11 mouse cellular contexts compared by ENCODE assay signal in the genomic region with DNA sequence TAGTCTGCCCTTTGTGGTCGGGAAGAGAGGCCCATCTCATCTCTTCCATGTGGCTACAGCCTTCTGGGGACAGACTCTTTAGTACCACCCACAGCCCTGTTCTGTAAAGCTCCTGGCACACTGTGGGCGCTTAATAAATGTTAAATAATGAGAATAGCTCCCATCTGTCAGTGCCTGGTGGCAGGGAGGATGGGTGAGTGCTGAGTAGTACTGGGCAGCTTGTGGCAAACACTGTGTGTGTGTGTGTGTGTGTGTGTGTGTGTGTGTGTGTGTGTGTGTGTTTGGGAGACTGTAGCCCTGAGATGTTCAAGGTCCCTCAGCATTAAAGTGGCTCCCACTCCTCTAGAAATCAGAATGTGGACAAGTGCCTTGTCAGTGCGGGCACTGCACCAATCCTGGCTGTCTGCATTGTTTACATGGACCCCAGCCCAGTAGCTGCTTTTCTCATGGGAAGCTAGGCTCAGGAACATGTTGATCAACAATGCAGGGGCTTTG.
A peak's percentile ranks its signal among the peaks of the same experiment; 100 is the strongest.
DNase-seq lines count a peak whose midpoint lies in the region; ATAC-seq and TF ChIP-seq lines count a peak whose summit lies in the region.
"Had no signal": no experiment of that assay in that cellular context is flagged by ENCODE, and none has a peak within 500 bp of the region (broad histone marks: within the 10 kb centered on the region; RNA-seq: fewer than 3 reads in every experiment).

No protein-coding gene starts in this region.

- H3K4me2 ChIP-seq in forebrain, embryonic 14.5 days (ENCODE audit: low read length), result no peak overlapping the region
- H3K4me2 ChIP-seq in forebrain, embryonic 12.5 days, result no peak overlapping the region
- H3K4me2 ChIP-seq: heart, embryonic 13.5 days had no signal

- no peak for TF ChIP-seq CTCF in thymus, adult 2 months (IDR thresholded peaks at IDR 0.05; ENCODE audit: borderline replicate concordance, control insufficient read depth, extremely low read depth, insufficient read depth, low read length, poor library complexity)

- peak; percentile 58 for DNase-seq in forebrain, embryonic 14.5 days (ENCODE audit: low spot score)
- DNase-seq in lung, postnatal 10 days, result peak; percentile 31
- DNase-seq in lung, postnatal 25 days (ENCODE audit: low spot score), result no peak
- peak; percentile 75 to 78 for DNase-seq in cerebellum, postnatal 14 days
- peak; percentile 72 to 77 for DNase-seq in layer of hippocampus, postnatal 36 days
- no peak for DNase-seq in ovary, postnatal 36 days (ENCODE audit: low spot score)
- no peak for DNase-seq in thymus, adult 2 months
- DNase-seq: liver had no signal

- H3K27me3 ChIP-seq in forebrain, embryonic 14.5 days (replicated peaks; ENCODE audit: control insufficient read depth, insufficient read depth, low read length), result no peaks in the 10 kb centered on the region
- H3K27me3 ChIP-seq in forebrain, embryonic 12.5 days, result no peaks in the 10 kb centered on the region
- H3K27me3 ChIP-seq in thymus, adult 2 months (ENCODE audit: control insufficient read depth, insufficient read depth, low read length), result no peaks in the 10 kb centered on the region
- H3K27me3 ChIP-seq: heart, embryonic 13.5 days had no signal

- no peak for TF ChIP-seq POLR2A in thymus, adult 2 months (IDR thresholded peaks at IDR 0.05; ENCODE audit: control insufficient read depth, extremely low read depth, insufficient read depth, low read length, poor library complexity)

- no peaks in the 10 kb centered on the region for H3K36me3 ChIP-seq in forebrain, embryonic 14.5 days (ENCODE audit: control insufficient read depth, insufficient read depth, low read length)
- no peaks in the 10 kb centered on the region for H3K36me3 ChIP-seq in forebrain, embryonic 12.5 days (replicated peaks)
- no peaks in the 10 kb centered on the region for H3K36me3 ChIP-seq in thymus, adult 2 months (ENCODE audit: control insufficient read depth, insufficient read depth, low read length)
- H3K36me3 ChIP-seq: heart, embryonic 13.5 days had no signal

- ATAC-seq in forebrain, embryonic 14.5 days, result peak; percentile 74; the same call in 1 of the 2 replicates
- no peak for ATAC-seq in forebrain, embryonic 12.5 days (ENCODE audit: low FRiP score)

- H3K9me3 ChIP-seq in forebrain, embryonic 14.5 days (replicated peaks; ENCODE audit: control insufficient read depth, low read length), result no peaks in the 10 kb centered on the region
- H3K9me3 ChIP-seq in forebrain, embryonic 12.5 days, result no peaks in the 10 kb centered on the region
- H3K9me3 ChIP-seq: heart, embryonic 13.5 days had no signal

- no peak overlapping the region for H3K9ac ChIP-seq in forebrain, embryonic 14.5 days (ENCODE audit: low read length)
- H3K9ac ChIP-seq in forebrain, embryonic 12.5 days, result no peak overlapping the region
- H3K9ac ChIP-seq: heart, embryonic 13.5 days had no signal

- WGBS in forebrain, embryonic 14.5 days, result 65% methylated on average over 3 of the region's 3 CpGs
- WGBS in forebrain, embryonic 12.5 days, result 81% methylated on average over 3 of the region's 3 CpGs
- WGBS in thymus, adult 2 months, result 81% methylated on average over 3 of the region's 3 CpGs

- peaks cover 3% of the 10 kb centered on the region; the same call in 1 of the 2 replicates for H3K4me1 ChIP-seq in forebrain, embryonic 14.5 days (ENCODE audit: control insufficient read depth, insufficient read depth, low read length)
- H3K4me1 ChIP-seq in forebrain, embryonic 12.5 days, result no peaks in the 10 kb centered on the region
- no peaks in the 10 kb centered on the region for H3K4me1 ChIP-seq in thymus, adult 2 months (replicated peaks; ENCODE audit: control insufficient read depth, insufficient read depth, low read length)

- H3K4me3 ChIP-seq in forebrain, embryonic 14.5 days (ENCODE audit: low read depth, low read length), result no peak overlapping the region
- H3K4me3 ChIP-seq in forebrain, embryonic 12.5 days (replicated peaks), result no peak overlapping the region
- H3K4me3 ChIP-seq in thymus, adult 2 months (ENCODE audit: control insufficient read depth, insufficient read depth, low read length), result no peak overlapping the region
- H3K4me3 ChIP-seq: heart, embryonic 13.5 days had no signal

- no peak overlapping the region for H3K27ac ChIP-seq in forebrain, embryonic 14.5 days (ENCODE audit: low read depth, low read length)
- H3K27ac ChIP-seq in forebrain, embryonic 12.5 days, result no peak overlapping the region
- H3K27ac ChIP-seq in thymus, adult 2 months (ENCODE audit: control insufficient read depth, insufficient read depth, low read length), result no peak overlapping the region
- H3K27ac ChIP-seq: heart, embryonic 13.5 days; macrophage had no signal

Comparison
In these comparisons a context has a peak if more than half of its experiments do, and no peak if none do; other contexts are left out.
1. DNase-seq: peak in forebrain, embryonic 14.5 days (single experiment), lung, postnatal 10 days (single experiment), cerebellum, postnatal 14 days (2 of 2) and layer of hippocampus, postnatal 36 days (2 of 2); none in lung, postnatal 25 days (single experiment), ovary, postnatal 36 days (single experiment) and thymus, adult 2 months (single experiment).